Mouse (Mus musculus): Measurements from ENCODE around the gene Nfyc.

The Nfyc gene

DNA sequence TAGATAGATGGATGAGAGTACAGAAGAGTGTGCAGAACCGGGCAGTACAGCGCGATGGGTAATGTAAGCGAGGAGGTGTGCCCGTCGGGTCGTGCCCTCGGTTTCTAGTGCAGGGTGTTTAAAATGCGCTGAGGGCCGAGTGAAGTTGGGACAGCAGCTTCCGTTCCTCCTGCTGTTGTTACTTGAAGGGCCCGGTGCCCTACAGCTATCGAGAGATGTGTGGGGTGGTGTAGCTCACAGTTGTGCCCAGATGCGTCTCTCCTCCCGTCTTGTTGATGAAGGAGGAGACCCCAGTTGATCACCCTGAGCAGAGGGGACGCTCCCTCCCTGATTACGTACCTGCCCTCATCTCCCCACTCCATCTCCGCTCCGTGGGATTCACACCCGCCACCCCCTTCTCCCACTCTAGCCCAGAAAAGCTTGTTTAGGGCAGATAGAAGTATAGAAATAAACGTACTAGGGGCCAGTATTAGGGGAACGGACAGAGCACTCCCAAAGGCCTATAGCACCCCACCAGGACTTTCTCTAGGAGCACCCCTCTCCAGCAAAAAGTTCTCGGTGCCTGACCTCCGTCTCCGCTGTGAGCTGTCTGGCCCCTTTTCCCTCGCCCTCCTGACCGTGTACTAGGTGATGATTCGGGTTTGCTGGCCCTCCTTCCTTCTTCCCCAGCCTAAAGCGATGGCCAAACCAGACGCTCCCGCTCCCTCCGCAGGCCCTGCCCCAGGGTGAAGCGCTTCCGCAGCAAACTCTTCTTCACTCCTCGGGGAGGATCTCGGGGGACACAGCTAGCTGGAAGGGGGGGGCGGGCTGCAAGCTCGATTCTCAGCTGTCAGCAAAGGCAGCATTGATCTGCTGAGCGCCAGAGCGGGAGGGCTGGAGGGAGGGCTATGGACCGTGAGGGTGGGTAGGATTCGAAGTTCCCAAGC is 83.2 kb downstream of the Nfyc start, which contains the start of gene Kcnq4:
Gene Kcnq4 (minus strand): TSS at position 672 of the 926 bp plus-strand sequence.
- no peak for DNase-seq

DNA sequence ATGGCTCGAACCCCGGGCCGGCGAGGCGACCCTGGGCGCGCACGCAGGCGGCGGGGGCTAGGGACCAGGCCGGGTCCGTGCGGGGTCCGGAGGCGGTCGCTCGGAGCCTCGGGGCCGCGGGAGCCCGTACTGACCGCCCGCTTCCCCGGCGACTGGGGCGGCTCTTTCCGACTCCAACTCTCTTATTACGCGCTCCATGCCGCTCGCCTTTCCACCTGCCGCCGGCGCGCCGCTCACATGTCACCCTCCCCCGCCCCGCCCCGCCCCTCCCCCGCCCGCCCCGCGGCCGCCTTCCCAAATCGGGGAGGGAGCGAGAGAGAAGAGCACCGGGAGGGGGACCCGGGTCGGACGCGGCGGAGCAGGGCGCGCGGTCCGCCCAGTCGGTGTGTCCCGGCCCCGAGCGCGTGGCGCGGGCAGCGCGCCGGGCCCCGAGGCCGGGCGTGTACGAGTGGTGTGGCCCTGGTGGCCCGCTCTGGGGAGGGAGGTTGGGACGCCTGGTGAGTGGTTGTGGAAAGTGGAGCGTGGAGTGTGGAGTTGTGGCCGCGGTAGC is 84.1 kb downstream of the Nfyc start:
- no peak for DNase-seq

- no peak for DNase-seq
These were observed 84.7 kb downstream of the Nfyc start for GRCm38 (mm10) chr4:120746552-120747150.

GRCm38 (mm10) chr4:120745731-120746551 is 85.4 kb downstream of the Nfyc start:
- DNase-seq, result no peak

- no peak for DNase-seq
These were observed 87.7 kb downstream of the Nfyc start for GRCm38 (mm10) chr4:120743636-120744035.

- no peak for DNase-seq
These were observed 90.1 kb downstream of the Nfyc start for GRCm38 (mm10) chr4:120741303-120741702.

- DNase-seq, result no peak
These were observed 97.3 kb downstream of the Nfyc start for GRCm38 (mm10) chr4:120734012-120734622.

DNA sequence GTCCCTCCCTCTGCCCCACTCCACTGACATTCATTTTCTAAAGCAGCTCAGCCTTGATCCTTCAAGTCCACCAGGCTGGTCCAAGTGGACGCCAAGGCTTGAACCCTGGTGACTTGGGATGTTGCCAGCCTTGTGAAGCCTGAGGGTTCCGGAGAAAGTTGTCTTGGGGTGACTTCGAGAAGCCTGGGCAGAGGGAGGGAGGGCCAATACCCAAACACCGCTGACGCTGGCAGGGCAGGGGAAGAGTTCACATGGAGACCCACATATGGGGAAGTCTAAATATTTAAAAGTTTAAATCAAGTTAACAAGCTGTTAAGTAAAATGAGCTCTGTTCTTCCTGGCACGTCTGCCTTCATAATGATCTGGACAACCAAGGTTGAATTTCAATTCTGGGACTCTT is 98.6 kb downstream of the Nfyc start:
- no peak for DNase-seq

GRCm38 (mm10) chr4:120731030-120731644 is 100.2 kb downstream of the Nfyc start:
- DNase-seq, result peak; percentile 68

DNA sequence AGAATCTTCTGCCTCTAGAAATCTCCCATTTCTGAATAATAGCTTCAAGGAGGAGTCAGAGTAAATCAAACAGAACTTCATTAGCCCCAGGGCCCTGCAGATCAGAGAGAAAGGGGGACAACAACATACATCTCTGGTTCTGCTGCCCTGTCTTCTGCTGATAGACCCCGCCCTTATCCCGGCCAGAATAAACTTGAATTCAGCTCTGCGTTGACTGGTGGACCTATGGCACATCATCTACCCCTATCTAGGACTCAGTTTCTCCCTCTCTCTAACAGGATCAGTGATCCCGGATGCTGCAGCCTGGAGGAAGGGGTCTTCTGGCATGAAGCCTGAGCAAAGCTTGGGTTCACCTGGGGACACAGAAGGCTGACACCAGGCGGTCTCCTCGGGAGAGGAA is 100.8 kb downstream of the Nfyc start:
- no peak for DNase-seq

GRCm38 (mm10) chr4:120730146-120730545 is 101.2 kb downstream of the Nfyc start:
- peak; percentile 45 for DNase-seq

DNA sequence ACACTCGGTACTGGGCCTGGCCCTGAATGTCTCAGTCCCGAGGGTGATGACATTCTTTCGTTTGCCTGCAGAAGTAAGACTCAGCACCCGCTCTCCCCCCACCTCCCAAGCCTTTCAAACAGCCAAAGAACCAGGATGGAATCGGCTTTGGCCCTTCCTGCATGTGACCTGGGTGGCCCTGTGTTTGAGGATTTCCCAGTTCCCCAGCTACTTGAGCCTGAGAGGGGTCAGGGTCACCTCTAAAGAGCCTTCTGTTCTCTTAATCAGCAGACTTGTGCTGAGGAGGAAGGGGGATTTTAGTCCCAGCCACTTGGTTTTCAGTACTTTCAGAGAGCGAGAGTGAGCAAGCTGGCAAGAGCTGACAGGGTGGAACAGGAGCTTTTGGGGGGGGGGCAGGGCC is 101.9 kb downstream of the Nfyc start:
- DNase-seq, result no peak

GRCm38 (mm10) chr4:120727842-120728241 is 103.5 kb downstream of the Nfyc start:
- DNase-seq, result no peak

- DNase-seq, result no peak
These were observed 105.2 kb downstream of the Nfyc start for GRCm38 (mm10) chr4:120726174-120726573.

- DNase-seq, result no peak
These were observed 105.8 kb downstream of the Nfyc start for GRCm38 (mm10) chr4:120725516-120726090.

GRCm38 (mm10) chr4:120721574-120721973 is 109.8 kb downstream of the Nfyc start:
- no peak for DNase-seq

GRCm38 (mm10) chr4:120719152-120719551 is 112.2 kb downstream of the Nfyc start:
- DNase-seq, result no peak

DNA sequence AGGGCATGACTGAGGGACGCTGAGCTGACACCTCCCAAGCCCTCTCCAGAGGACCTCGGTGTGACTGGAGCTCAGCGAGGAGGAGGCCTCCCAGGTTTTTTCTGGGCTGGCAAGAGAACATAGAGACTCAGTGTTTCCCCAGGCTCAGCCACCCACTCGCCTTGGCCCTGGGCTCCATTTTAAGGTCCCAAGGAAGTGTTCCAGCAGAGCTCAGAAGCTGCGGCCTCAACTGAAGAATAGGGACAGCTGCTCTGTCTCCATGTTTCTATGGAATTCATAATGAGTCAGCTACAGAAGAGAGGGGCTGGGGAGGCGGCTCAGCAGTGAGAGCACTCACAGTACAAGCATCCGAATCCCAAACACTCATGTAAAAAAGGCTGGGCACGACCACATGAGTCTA is 113.8 kb downstream of the Nfyc start:
- DNase-seq, result no peak

DNA sequence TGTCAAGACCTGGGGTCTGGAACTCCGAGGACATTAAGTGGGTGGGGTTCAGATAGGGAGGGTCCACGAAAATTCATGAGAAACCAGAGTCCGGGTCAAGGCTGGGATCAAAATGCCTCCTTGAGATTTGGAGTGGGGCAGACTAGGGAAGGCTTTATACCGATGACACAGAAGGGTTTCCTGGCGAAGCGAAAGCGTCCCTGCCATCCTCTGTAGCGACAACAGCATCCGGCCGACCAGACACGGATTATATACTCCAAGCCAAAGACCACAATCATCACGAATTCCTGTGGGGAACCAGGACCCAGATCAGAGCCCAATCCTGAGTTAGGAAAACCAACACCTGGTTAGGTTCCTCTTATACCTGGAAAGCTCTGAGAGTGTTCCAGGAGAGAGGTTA is 114.6 kb downstream of the Nfyc start:
- DNase-seq, result no peak

- DNase-seq, result peak; percentile 60
These were observed 115.2 kb downstream of the Nfyc start for GRCm38 (mm10) chr4:120716141-120716571.

DNA sequence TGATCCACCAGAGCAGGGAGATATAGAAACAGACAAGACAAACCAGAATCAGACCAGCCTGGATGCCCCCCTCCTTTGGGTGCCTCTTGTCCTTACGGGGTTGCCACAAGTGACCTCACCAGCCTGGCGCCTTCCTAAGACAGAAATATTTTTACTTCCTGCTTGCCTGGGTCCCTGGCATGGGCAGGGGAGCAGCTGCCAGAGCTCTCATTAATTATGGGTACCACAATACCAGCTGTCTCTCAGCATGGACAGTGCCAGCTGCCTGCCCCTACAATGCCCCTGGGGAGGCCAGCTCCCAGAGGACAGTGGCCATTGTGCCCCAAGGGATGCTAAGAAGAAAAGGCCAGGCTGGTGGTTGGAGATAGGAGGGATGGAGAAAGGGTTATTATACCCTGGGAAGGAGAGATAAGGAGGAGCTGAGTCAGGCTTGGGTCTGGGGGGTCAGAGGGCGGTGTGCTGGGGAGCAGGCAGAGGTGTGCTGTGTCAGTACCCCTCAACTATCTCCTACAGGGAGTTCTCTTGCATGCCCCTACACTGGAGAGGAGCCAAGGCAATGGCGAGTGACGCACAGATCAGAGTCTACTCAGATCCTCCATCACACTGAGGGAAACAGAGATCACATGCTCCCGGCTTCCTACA is 117.4 kb downstream of the Nfyc start:
- no peak for DNase-seq
